Mouse (Mus musculus) CH12.LX (cell line): Measurements from ENCODE around the gene Rsph14. TPM values are rescaled to one million over a fixed set of nuclear protein-coding genes. Genes with fewer than 3 reads are reported as not detected.

Experiments
- DNase-seq: peaks from one replicate; pipeline ENCODE4 v3.0.0-alpha.2; 2013; ENCODE audit errors: extremely low read depth
- H3K27ac ChIP-seq: 2 replicates; pipeline ENCODE4 v1.5.1; 2012; ENCODE audit warnings: low read depth, mild to moderate bottlenecking, control low read depth, moderate library complexity; ENCODE audit not compliant: insufficient read depth
- H3K27me3 ChIP-seq: replicated peaks from 2 replicates; pipeline ENCODE3; 2012; ENCODE audit warnings: inconsistent platforms
- H3K36me3 ChIP-seq, 2 experiments: replicated peaks in 1 of 2; 2 replicates each; pipeline versions ENCODE3 to v1.6.1; 2012; ENCODE audit warnings: inconsistent platforms in 1 of 2, low read length in 1 of 2, mild to moderate bottlenecking in 1 of 2, mixed read lengths in 1 of 2, moderate library complexity in 1 of 2; ENCODE audit not compliant: control insufficient read depth in 1 of 2, insufficient read depth in 1 of 2
- H3K4me1 ChIP-seq, 2 experiments: 2 replicates each; pipeline ENCODE4 v1.6.1; 2012; ENCODE audit warnings: inconsistent platforms in 1 of 2, moderate library complexity in 1 of 2; ENCODE audit not compliant: insufficient read depth in 2 of 2, control insufficient read depth in 1 of 2
- H3K4me2 ChIP-seq: 2 replicates; pipeline ENCODE4 v1.6.1; 2012; ENCODE audit warnings: low read depth, mild to moderate bottlenecking, control low read depth; ENCODE audit not compliant: poor library complexity, insufficient read depth, severe bottlenecking
- H3K4me3 ChIP-seq, 3 experiments: fragments of 150-350 bp in 1 of 3; sonication (generic) in 1 of 3; replicated peaks in 1 of 3; 2 replicates each; pipeline versions ENCODE3 to v1.5.1; 2011 to 2012; ENCODE audit warnings: low read depth in 2 of 3, low read length in 2 of 3, mild to moderate bottlenecking in 2 of 3, moderate library complexity in 2 of 3, control low read depth in 1 of 3, improper control_type of control experiment in 1 of 3, inconsistent platforms in 1 of 3, mixed read lengths in 1 of 3; ENCODE audit not compliant: poor library complexity in 1 of 3
- H3K79me2 ChIP-seq: replicated peaks from 2 replicates; pipeline ENCODE4 v1.6.1; 2012; ENCODE audit warnings: mild to moderate bottlenecking, moderate library complexity; ENCODE audit not compliant: control insufficient read depth, poor library complexity, insufficient read depth, severe bottlenecking; ENCODE audit errors: extremely low read depth
- H3K9ac ChIP-seq: 2 replicates; pipeline ENCODE4 v1.6.1; 2012; ENCODE audit warnings: low read depth, mild to moderate bottlenecking, control low read depth, moderate library complexity; ENCODE audit not compliant: insufficient read depth
- H3K9me3 ChIP-seq: replicated peaks from 2 replicates; pipeline ENCODE3; 2012; ENCODE audit warnings: low read length, inconsistent platforms, mixed read lengths
- CHD2 ChIP-seq: IDR thresholded peaks from 2 replicates; pipeline ENCODE4 v1.6.1; 2011; ENCODE audit warnings: low read length, improper control_type of control experiment
- CTCF ChIP-seq, 2 experiments: IDR thresholded peaks in 1 of 2; conservative IDR thresholded peaks in 1 of 2; 2 replicates each; pipeline ENCODE4 v1.5.1; 2011 to 2012; ENCODE audit warnings: low read depth in 2 of 2, low read length in 2 of 2, improper control_type of control experiment in 1 of 2, inconsistent platforms in 1 of 2, mild to moderate bottlenecking in 1 of 2, moderate library complexity in 1 of 2
- HCFC1 ChIP-seq: IDR thresholded peaks from 2 replicates; pipeline ENCODE4 v1.6.1; 2012; ENCODE audit warnings: low read depth, mild to moderate bottlenecking, inconsistent platforms, low read length, improper control_type of control experiment
- IRF4 ChIP-seq: IDR thresholded peaks from 2 replicates; pipeline ENCODE4 v1.6.1; 2014; ENCODE audit warnings: low read depth, mild to moderate bottlenecking, inconsistent platforms, low read length, improper control_type of control experiment
- KAT2A ChIP-seq: IDR thresholded peaks from 2 replicates; pipeline ENCODE4 v1.6.1; 2012; ENCODE audit warnings: low read length, improper control_type of control experiment, inconsistent platforms; ENCODE audit not compliant: insufficient replicate concordance
- NELFE ChIP-seq: IDR thresholded peaks from 2 replicates; pipeline ENCODE4 v1.6.1; 2011; ENCODE audit warnings: low read depth, low read length, improper control_type of control experiment
- PAX5 ChIP-seq: IDR thresholded peaks from 2 replicates; pipeline ENCODE4 v1.6.1; 2012; ENCODE audit warnings: low read length, inconsistent platforms, mixed read lengths
- RCOR1 ChIP-seq: conservative IDR thresholded peaks from 2 replicates; pipeline ENCODE4 v1.6.1; 2012; ENCODE audit warnings: low read depth, mild to moderate bottlenecking, inconsistent platforms, low read length, improper control_type of control experiment
- SMC3 ChIP-seq: IDR thresholded peaks from 2 replicates; pipeline ENCODE4 v1.6.1; 2011; ENCODE audit warnings: low read depth, low read length, improper control_type of control experiment
- TCF12 ChIP-seq: IDR thresholded peaks from 2 replicates; pipeline ENCODE4 v1.6.1; 2014; ENCODE audit warnings: low read depth, mild to moderate bottlenecking, inconsistent platforms, low read length, improper control_type of control experiment
- UBTF ChIP-seq: IDR thresholded peaks from 2 replicates; pipeline ENCODE4 v1.6.1; 2012; ENCODE audit warnings: low read depth, mild to moderate bottlenecking, inconsistent platforms, low read length, improper control_type of control experiment, moderate library complexity
- USF2 ChIP-seq: conservative IDR thresholded peaks from 2 replicates; pipeline ENCODE4 v1.6.1; 2011; ENCODE audit warnings: low read depth, low read length, improper control_type of control experiment
- ZKSCAN1 ChIP-seq: IDR thresholded peaks from 2 replicates; pipeline ENCODE4 v1.6.1; 2012; ENCODE audit warnings: low read depth, inconsistent platforms, low read length, improper control_type of control experiment, borderline replicate concordance
- dilution Hi-C: fragments of 300-500 bp; cut with MboI; formaldehyde crosslinking; loops from 2 replicates; pipeline ENCODE4 v1.14.3; 2020; ENCODE audit warnings: low sequenced_read_pairs; ENCODE audit not compliant: extremely low pct_unique_long_range_greater_than_20kb, extremely low pct_ligation_motif_present
- in situ Hi-C: fragments of 300-500 bp; cut with MboI; formaldehyde crosslinking; loops from 3 replicates; pipeline ENCODE4 v1.14.3; 2019; ENCODE audit warnings: low sequenced_read_pairs, low pct_ligation_motif_present, low pct_unique_long_range_greater_than_20kb, mixed read lengths
- polyA plus RNA-seq: library from polyadenylated mRNA; unstranded; fragments of >175 nt; gene quantifications from 2 replicates; pipeline ENCODE4 v1.2.1, GENCODE M21; 2012; ENCODE audit warnings: low read depth; ENCODE audit not compliant: insufficient read length
- total RNA-seq, 2 experiments: library from RNA; depleted of rRNA; stranded (reverse); fragments of 300-350 nt in 1 of 2; fragments of >200 nt in 1 of 2; gene quantifications; 2 replicates each; pipeline ENCODE4 v1.2.3; 2012 to 2014

The Rsph14 gene
- total and polyA plus RNA-seq, 3 experiments: not detected

DNA sequence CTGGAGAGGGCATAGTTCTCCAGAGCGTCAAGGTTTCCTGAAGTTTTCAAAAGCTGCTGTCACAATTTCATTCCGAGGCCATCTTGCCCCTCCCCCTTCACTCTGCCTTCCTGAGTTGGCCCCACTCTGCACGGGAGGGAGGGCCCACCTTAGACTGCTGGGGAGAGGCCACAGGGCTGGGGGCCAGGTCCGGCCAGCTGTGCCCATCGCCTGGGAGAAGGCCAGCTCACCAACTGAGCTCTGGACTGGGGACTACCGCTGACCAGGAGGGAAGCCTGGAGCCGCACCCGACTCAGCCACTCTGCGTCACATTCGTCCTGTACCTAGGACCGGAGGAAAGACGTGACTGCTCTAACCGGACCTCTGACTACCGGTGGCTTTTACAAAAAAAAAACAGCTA lies 16.9 kb downstream of the Rsph14 start:
- H3K79me2 ChIP-seq: no peaks in the 10 kb centered on the region
- no peak overlapping the region for H3K4me2 ChIP-seq
- in situ Hi-C loops (no loop called here), dilution Hi-C loops (no loop called here)
- H3K27me3 ChIP-seq: no peaks in the 10 kb centered on the region
- TF ChIP-seq KAT2A (no peak), CHD2 (no peak), IRF4 (no peak)
- no peak overlapping the region for H3K9ac ChIP-seq
- peaks cover 11 to 23% of the 10 kb centered on the region in 2 experiments for H3K36me3 ChIP-seq
- DNase-seq: no peak
- no peaks in the 10 kb centered on the region; a peak in 1 of 4 replicates for H3K4me1 ChIP-seq
- no peak overlapping the region for H3K27ac ChIP-seq
- H3K9me3 ChIP-seq: no peaks in the 10 kb centered on the region
- no peak overlapping the region for H3K4me3 ChIP-seq

DNA sequence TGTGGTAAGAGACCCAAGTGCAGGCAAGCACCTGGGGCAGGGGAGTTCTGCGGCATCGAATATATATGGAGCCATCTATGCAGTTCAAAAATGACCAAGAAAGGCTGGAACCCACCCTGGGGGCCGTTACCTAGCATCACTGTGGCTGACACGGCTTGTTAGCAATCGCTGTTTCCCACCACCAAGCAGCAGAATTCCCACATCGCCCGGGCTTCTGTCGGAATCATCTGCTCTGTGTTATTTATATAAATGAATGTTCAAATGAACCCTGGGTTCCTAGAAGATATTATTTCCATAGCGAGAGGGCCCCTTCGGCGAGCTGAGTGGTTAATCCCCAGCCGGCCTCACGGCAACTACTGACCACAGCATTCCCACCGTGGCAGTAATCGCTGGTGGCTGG lies 21.7 kb downstream of the Rsph14 start:
- Histone ChIP-seq H3K36me3 (peaks cover 14 to 30% of the 10 kb centered on the region in 2 experiments), H3K4me3 (no peak overlapping the region), H3K4me2 (no peak overlapping the region), H3K4me1 (no peaks in the 10 kb centered on the region), H3K27ac (no peak overlapping the region), H3K79me2 (no peaks in the 10 kb centered on the region), H3K9me3 (no peaks in the 10 kb centered on the region), H3K9ac (no peak overlapping the region), H3K27me3 (no peaks in the 10 kb centered on the region)
- no peak for DNase-seq
- dilution Hi-C loops: no loop called here
- no peak for TF ChIP-seq UBTF
- in situ Hi-C loops: no loop called here

DNA sequence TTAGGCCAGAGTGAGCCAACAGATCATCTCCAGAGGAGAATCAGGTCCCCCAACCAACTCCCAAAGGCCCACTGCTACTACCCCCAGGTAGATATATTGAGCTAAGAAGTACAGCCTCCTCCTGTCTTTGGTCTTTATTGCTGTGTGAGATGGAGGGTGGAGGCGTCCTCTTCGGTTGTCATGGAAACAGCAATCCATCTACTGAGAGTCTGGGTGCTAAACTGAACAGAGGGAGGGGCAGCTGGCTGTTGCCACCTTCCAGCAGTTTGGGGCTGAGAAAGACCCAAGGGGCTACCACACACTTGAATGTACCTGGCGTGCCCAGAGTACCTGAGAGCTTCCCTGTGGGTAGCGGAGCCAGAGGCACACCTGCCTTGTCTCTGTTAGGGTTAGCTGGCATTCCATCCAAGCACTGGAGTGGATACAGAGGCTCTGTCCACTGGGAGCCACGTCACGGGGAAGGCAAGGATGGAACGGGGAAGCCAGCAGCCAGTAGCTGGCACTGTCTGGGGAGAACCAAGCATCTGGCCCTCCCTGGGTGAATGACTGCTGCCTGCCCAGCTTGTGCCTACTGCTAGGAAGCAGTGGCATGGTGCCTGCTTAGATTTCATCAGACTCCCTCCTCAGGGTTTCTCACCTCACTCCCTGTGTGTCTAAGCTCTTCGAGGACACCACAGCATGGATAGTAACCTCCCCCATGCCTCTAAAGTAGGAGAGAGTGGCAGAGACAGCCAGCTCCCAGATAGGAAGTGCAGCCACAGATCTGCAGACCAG lies 25.3 kb downstream of the Rsph14 start:
- H3K4me3 ChIP-seq: no peak overlapping the region

More for the DNA sequence above, 25.3 kb downstream of the Rsph14 start:
- Histone ChIP-seq H3K4me2 (no peak overlapping the region), H3K79me2 (no peaks in the 10 kb centered on the region), H3K27me3 (no peaks in the 10 kb centered on the region), H3K4me1 (no peaks in the 10 kb centered on the region), H3K9me3 (no peaks in the 10 kb centered on the region), H3K36me3 (peaks cover 8 to 17% of the 10 kb centered on the region in 2 experiments), H3K9ac (no peak overlapping the region), H3K27ac (no peak overlapping the region)
- in situ Hi-C loops (no loop called here), dilution Hi-C loops (no loop called here)
- TF ChIP-seq ZKSCAN1 (no peak), HCFC1 (no peak), KAT2A (no peak), NELFE (no peak), TCF12 (no peak), PAX5 (no peak), CTCF (conservative IDR thresholded peaks at IDR 0.05 in 1 of 2, IDR thresholded peaks at IDR 0.05 in 1 of 2; ENCODE audit: low read depth in 2 of 2, low read length in 2 of 2) (no peak), SMC3 (no peak), RCOR1 (no peak), USF2 (no peak)
- no peak for DNase-seq
